Mouse (Mus musculus) myocyte (in vitro differentiated cells): ENCODE measurements around the gene Slc17a3. TPM values are rescaled to one million over a fixed set of nuclear protein-coding genes. Genes with fewer than 3 reads are reported as not detected.

ENCODE experiments used
- H3K27me3 ChIP-seq: one replicate; pipeline ENCODE4 v1.6.1; 2011; ENCODE audit not compliant: control insufficient read depth, insufficient read depth, insufficient read length
- H3K36me3 ChIP-seq: one replicate; pipeline ENCODE4 v1.6.1; 2011; ENCODE audit not compliant: control insufficient read depth, insufficient read depth
- H3K4me2 ChIP-seq: one replicate; pipeline ENCODE4 v1.6.1; 2011; ENCODE audit warnings: low read depth, control low read depth
- H3K4me3 ChIP-seq: one replicate; pipeline ENCODE4 v1.5.1; 2011; ENCODE audit warnings: mild to moderate bottlenecking, control low read depth, moderate library complexity
- H3K79me2 ChIP-seq: one replicate; pipeline ENCODE4 v1.6.1; 2011; ENCODE audit not compliant: control insufficient read depth, insufficient read depth
- H3ac ChIP-seq: one replicate; pipeline ENCODE4 v1.6.1; 2011; ENCODE audit not compliant: control insufficient read depth, insufficient read length
- CEBPB ChIP-seq: IDR thresholded peaks from 2 replicates; pipeline ENCODE4 v1.6.1; 2011; ENCODE audit warnings: mild to moderate bottlenecking, moderate library complexity; ENCODE audit not compliant: poor library complexity, insufficient read depth, severe bottlenecking
- E2F4 ChIP-seq: IDR thresholded peaks from one replicate; pipeline ENCODE4 v1.6.1; 2011; ENCODE audit warnings: mild to moderate bottlenecking, control low read depth, moderate library complexity; ENCODE audit not compliant: insufficient read depth
- MAX ChIP-seq: IDR thresholded peaks from one replicate; pipeline ENCODE4 v1.6.1; 2011; ENCODE audit warnings: low read depth, mild to moderate bottlenecking, control low read depth
- MYOD1 ChIP-seq, 3 experiments: IDR thresholded peaks; one replicate each; pipeline ENCODE4 v1.6.1; 2011; ENCODE audit warnings: control low read depth in 2 of 3, low read depth in 2 of 3, mild to moderate bottlenecking in 2 of 3, moderate library complexity in 1 of 3; ENCODE audit not compliant: insufficient read length in 2 of 3, control insufficient read depth in 1 of 3
- MYOG ChIP-seq, 3 experiments: IDR thresholded peaks; one replicate each; pipeline ENCODE4 v1.6.1; 2011; ENCODE audit warnings: control low read depth in 2 of 3, low read depth in 2 of 3, mild to moderate bottlenecking in 2 of 3; ENCODE audit not compliant: insufficient read length in 2 of 3, control insufficient read depth in 1 of 3, insufficient read depth in 1 of 3
- POLR2A ChIP-seq: IDR thresholded peaks from one replicate; pipeline ENCODE4 v1.6.1; 2011; ENCODE audit warnings: low read depth, mild to moderate bottlenecking, control low read depth, moderate library complexity; ENCODE audit not compliant: insufficient read length
- POLR2AphosphoS2 ChIP-seq: IDR thresholded peaks from one replicate; pipeline ENCODE4 v1.6.1; 2011; ENCODE audit warnings: low read depth, control low read depth; ENCODE audit not compliant: insufficient read length
- REST ChIP-seq: IDR thresholded peaks from one replicate; pipeline ENCODE4 v1.6.1; 2011; ENCODE audit warnings: mild to moderate bottlenecking, control low read depth, moderate library complexity; ENCODE audit not compliant: insufficient read depth, insufficient read length
- SRF ChIP-seq: IDR thresholded peaks from one replicate; pipeline ENCODE4 v1.6.1; 2011; ENCODE audit warnings: low read depth; ENCODE audit not compliant: control insufficient read depth, insufficient read length
- TCF12 ChIP-seq: IDR thresholded peaks from one replicate; pipeline ENCODE4 v1.6.1; 2011; ENCODE audit warnings: mild to moderate bottlenecking, control low read depth; ENCODE audit not compliant: poor library complexity, insufficient read depth, severe bottlenecking
- TCF3 ChIP-seq: IDR thresholded peaks from one replicate; pipeline ENCODE4 v1.6.1; 2011; ENCODE audit warnings: low read depth, control low read depth; ENCODE audit not compliant: insufficient read length
- USF1 ChIP-seq: IDR thresholded peaks from one replicate; pipeline ENCODE4 v1.6.1; 2011; ENCODE audit warnings: low read depth, mild to moderate bottlenecking, control low read depth, moderate library complexity
- polyA plus RNA-seq: library from polyadenylated mRNA; unstranded; fragments of >200 nt; fragmentation: generic; extraction: Trizol; gene quantifications from one replicate; pipeline ENCODE4 v1.2.1, GENCODE M21; 2012; ENCODE audit warnings: missing spikeins

Slc17a3 gene
- polyA plus RNA-seq, 1 experiment: not detected

GRCm38 (mm10) chr13:23834836-23835235 lies 4.4 kb upstream of the Slc17a3 start:
- Histone ChIP-seq H3K4me2 (no peak overlapping the region), H3ac (no peak overlapping the region), H3K36me3 (no peaks in the 10 kb centered on the region), H3K27me3 (no peaks in the 10 kb centered on the region), H3K79me2 (no peaks in the 10 kb centered on the region), H3K4me3 (no peak overlapping the region)
- TF ChIP-seq TCF3: no peak
- no peak for TF ChIP-seq MAX
- TF ChIP-seq CEBPB: no peak
- no peak for TF ChIP-seq TCF12
- no peak for TF ChIP-seq REST
- no peak for TF ChIP-seq SRF
- TF ChIP-seq USF1: no peak
- TF ChIP-seq MYOG (IDR thresholded peaks at IDR 0.05; ENCODE audit: control insufficient read depth in 1 of 3, insufficient read depth in 1 of 3, insufficient read length in 2 of 3, low read depth in 2 of 3): no peak
- TF ChIP-seq E2F4: no peak
- no peak for TF ChIP-seq MYOD1 (IDR thresholded peaks at IDR 0.05; ENCODE audit: control insufficient read depth in 1 of 3, insufficient read length in 2 of 3, low read depth in 2 of 3)
- no peak for TF ChIP-seq POLR2AphosphoS2
- TF ChIP-seq POLR2A: no peak

- H3K4me3 ChIP-seq: no peak overlapping the region
- H3K79me2 ChIP-seq: no peaks in the 10 kb centered on the region
- H3ac ChIP-seq: no peak overlapping the region
- no peaks in the 10 kb centered on the region for H3K36me3 ChIP-seq
- TF ChIP-seq E2F4: no peak
- no peak for TF ChIP-seq POLR2AphosphoS2
- TF ChIP-seq POLR2A: no peak
- no peak for TF ChIP-seq CEBPB
- no peak for TF ChIP-seq MYOD1 (IDR thresholded peaks at IDR 0.05; ENCODE audit: control insufficient read depth in 1 of 3, insufficient read length in 2 of 3, low read depth in 2 of 3)
- no peak for TF ChIP-seq MAX
- H3K27me3 ChIP-seq: no peaks in the 10 kb centered on the region
- H3K4me2 ChIP-seq: no peak overlapping the region
Measured at GRCm38 (mm10) chr13:23836630-23837029, 2.6 kb upstream of the Slc17a3 start.

- no peaks in the 10 kb centered on the region for H3K79me2 ChIP-seq
- no peak overlapping the region for H3ac ChIP-seq
- no peak overlapping the region for H3K4me2 ChIP-seq
- no peak for TF ChIP-seq TCF12
- TF ChIP-seq MYOG (IDR thresholded peaks at IDR 0.05; ENCODE audit: control insufficient read depth in 1 of 3, insufficient read depth in 1 of 3, insufficient read length in 2 of 3, low read depth in 2 of 3): no peak
- TF ChIP-seq TCF3: no peak
- TF ChIP-seq MYOD1 (IDR thresholded peaks at IDR 0.05; ENCODE audit: control insufficient read depth in 1 of 3, insufficient read length in 2 of 3, low read depth in 2 of 3): no peak
- TF ChIP-seq POLR2A: no peak
- no peak for TF ChIP-seq CEBPB
- TF ChIP-seq USF1: no peak
- no peak for TF ChIP-seq E2F4
- no peak for TF ChIP-seq REST
- TF ChIP-seq POLR2AphosphoS2: no peak
- no peak for TF ChIP-seq MAX
- TF ChIP-seq SRF: no peak
- peaks cover 4% of the 10 kb centered on the region for H3K27me3 ChIP-seq
- no peaks in the 10 kb centered on the region for H3K36me3 ChIP-seq
- no peak overlapping the region for H3K4me3 ChIP-seq
Measured at GRCm38 (mm10) chr13:23845851-23846250, 6.6 kb downstream of the Slc17a3 start.

GRCm38 (mm10) chr13:23849299-23849698 lies 10.1 kb downstream of the Slc17a3 start:
- Histone ChIP-seq H3K79me2 (no peaks in the 10 kb centered on the region), H3K36me3 (no peaks in the 10 kb centered on the region), H3K4me3 (no peak overlapping the region), H3ac (no peak overlapping the region), H3K27me3 (peaks cover 4% of the 10 kb centered on the region), H3K4me2 (no peak overlapping the region)
- no peak for TF ChIP-seq MYOD1 (IDR thresholded peaks at IDR 0.05; ENCODE audit: control insufficient read depth in 1 of 3, insufficient read length in 2 of 3, low read depth in 2 of 3)
- TF ChIP-seq E2F4: no peak
- no peak for TF ChIP-seq POLR2A
- TF ChIP-seq CEBPB: no peak
- TF ChIP-seq SRF: no peak
- no peak for TF ChIP-seq TCF12
- TF ChIP-seq REST: no peak
- no peak for TF ChIP-seq POLR2AphosphoS2
- TF ChIP-seq TCF3: no peak
- TF ChIP-seq MAX: no peak
- TF ChIP-seq USF1: no peak
- no peak for TF ChIP-seq MYOG (IDR thresholded peaks at IDR 0.05; ENCODE audit: control insufficient read depth in 1 of 3, insufficient read depth in 1 of 3, insufficient read length in 2 of 3, low read depth in 2 of 3)

GRCm38 (mm10) chr13:23856401-23856800 lies 17.2 kb downstream of the Slc17a3 start:
- Histone ChIP-seq H3K36me3 (no peaks in the 10 kb centered on the region), H3K4me2 (no peak overlapping the region), H3K4me3 (no peak overlapping the region), H3K79me2 (no peaks in the 10 kb centered on the region), H3ac (no peak overlapping the region), H3K27me3 (no peaks in the 10 kb centered on the region)
- TF ChIP-seq TCF12: no peak
- no peak for TF ChIP-seq SRF
- no peak for TF ChIP-seq CEBPB
- TF ChIP-seq MAX: no peak
- no peak for TF ChIP-seq MYOD1 (IDR thresholded peaks at IDR 0.05; ENCODE audit: control insufficient read depth in 1 of 3, insufficient read length in 2 of 3, low read depth in 2 of 3)
- TF ChIP-seq E2F4: no peak
- no peak for TF ChIP-seq REST
- no peak for TF ChIP-seq POLR2A
- TF ChIP-seq MYOG (IDR thresholded peaks at IDR 0.05; ENCODE audit: control insufficient read depth in 1 of 3, insufficient read depth in 1 of 3, insufficient read length in 2 of 3, low read depth in 2 of 3): no peak
- no peak for TF ChIP-seq USF1
- no peak for TF ChIP-seq POLR2AphosphoS2
- TF ChIP-seq TCF3: no peak
